Mouse (Mus musculus) ovary, adult 18-20 months (tissue): ENCODE results near the gene Olfr1260.

Experiments used
- DNase-seq: peaks from one replicate; pipeline ENCODE4 v3.0.0; 2022; ENCODE audit warnings: low spot score, mixed read lengths

The Olfr1260 gene

DNA sequence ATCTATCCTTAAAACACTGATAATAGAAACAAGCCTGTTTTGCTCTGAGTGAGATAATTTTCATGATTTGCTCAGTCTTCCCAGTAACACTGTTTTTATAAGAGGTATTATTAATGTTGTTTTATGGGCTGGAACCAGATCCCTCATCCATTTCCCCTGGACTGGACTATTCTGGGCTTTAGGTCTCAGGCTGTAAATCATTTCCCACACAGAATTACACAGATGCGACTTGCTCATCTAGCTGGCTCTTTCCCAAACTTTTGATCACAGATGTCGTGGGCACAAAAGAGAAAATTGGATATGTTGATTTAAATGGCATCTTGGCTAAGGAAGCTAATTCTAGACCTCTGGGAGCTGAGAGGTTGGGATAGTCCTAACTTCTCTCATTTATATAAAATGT is at the start of gene Olfr1260:
Gene Olfr1260 (plus strand): TSS at position 157 of the 400 bp plus-strand sequence.
- DNase-seq: no peak

DNA sequence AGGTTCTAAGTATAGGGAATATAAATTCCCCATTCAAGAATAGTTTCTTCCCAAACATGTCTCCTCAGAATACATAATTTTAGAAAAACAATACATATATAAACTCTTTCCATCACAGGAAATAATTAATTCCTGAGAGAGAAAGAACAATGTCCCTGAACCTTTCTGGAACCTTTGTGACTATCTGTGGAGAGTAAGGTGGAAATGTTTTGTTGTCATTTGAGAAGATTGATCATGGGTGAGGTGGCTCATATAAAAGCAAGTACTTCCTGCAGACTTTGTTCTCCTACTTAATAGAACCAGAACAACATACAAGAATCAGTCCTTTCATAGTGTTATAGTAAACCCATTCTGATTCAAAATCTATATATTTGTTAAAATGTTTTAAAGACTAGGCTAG is 47.1 kb upstream of the Olfr1260 start, which contains the start of gene Olfr1258:
Gene Olfr1258 (plus strand): TSS at position 301 of the 400 bp plus-strand sequence.
- DNase-seq: no peak

DNA sequence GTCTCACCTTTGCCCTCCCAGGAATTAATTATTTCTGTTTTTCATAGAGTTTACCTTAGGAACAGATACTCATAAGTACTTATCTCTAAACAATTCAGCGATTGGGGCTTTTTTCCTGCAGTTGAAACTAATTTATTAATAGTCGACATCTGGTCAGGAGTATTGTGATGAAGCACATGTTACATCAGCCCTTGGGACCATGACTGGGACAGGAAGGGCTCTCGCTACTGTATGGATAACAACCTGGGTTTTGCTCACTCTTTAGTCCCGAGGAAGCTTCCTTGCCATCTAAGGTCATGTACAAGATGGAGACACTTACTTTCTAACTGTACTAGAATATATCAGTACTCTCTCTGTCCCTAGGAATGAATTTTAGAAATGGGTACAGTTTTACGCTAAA is 25.6 kb upstream of the Olfr1260 start, which contains the start of gene Olfr1259:
Gene Olfr1259 (minus strand): TSS at position 101 of the 400 bp plus-strand sequence.
- no peak for DNase-seq

DNA sequence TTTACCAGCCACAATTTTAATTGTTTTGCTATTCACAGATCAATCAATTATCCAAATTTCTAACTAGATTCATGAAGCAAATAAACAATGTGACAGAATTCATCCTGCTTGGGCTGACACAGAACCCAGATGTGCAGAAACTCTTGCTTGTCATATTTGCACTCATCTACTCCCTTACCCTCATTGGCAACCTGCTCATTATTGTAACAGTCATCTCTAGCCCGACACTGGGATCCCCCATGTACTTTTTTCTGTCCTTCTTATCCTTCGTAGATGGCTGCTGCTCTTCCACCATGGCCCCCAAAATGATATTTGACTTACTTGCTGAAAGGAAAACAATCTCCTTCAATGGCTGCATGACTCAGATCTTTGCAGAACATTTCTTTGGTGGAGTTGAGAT is 3.6 kb downstream of the Olfr1260 start:
- DNase-seq: no peak

DNA sequence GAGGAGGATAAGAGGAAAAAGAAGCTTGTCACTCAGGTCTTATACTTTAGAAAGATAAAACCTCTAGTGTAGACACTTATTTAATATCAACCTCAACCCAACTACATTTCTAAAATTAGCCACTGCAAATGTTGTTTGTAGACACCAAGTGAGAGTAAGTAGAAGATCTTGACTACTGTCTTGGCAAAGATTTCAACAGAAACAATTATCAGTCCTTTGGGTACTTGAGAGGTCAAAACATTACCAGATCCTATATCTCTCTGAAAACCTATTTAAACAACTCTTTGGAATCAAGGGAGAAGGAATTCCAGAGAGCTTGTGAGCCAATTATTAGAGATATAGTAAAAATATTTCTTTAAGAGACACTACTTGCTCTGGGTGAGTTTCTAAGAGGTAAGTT is 16.8 kb downstream of the Olfr1260 start, which contains the start of gene Olfr1261:
Gene Olfr1261 (plus strand): TSS at position 301 of the 400 bp plus-strand sequence.
- DNase-seq: no peak

DNA sequence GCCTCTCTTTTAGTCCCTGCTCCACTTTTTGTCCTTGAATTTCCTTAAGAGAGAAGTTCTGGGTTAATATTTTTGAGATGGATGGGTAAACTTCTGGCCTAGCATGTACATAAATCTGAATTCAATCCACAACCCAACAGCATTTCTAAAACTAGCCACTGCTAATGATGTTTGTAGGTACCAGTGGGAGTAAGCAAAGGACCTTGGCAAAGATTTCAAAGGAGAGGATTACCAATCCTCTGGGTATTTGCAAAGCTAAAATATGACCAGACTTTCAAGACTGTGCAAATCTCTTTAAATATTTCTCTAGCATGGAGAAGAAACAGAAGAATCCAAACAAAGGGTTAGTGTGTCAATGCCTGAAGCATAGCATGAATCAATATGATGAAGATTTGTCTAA is 25.7 kb downstream of the Olfr1260 start, which contains the start of gene Olfr1262:
Gene Olfr1262 (plus strand): TSS at position 301 of the 400 bp plus-strand sequence.
- no peak for DNase-seq

DNA sequence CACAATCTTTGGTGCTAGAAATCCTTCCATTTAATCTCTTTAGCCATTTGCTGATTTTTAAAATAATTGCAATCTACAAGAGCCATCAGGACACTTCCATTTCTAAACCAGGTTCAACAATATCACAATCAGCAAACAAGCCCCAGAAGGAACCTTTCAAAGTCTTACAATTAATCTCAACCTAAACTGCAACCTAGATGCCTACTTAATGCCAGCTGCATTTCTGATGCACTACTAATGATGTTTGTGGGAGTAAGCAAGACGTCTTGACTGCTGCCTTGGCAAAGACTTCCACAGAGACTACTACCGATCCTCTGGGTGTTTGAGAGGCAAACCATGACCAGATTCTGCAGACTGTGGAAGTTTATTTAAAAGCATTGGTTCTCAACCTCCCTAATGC is 37.7 kb downstream of the Olfr1260 start, which contains the start of gene Olfr1263:
Gene Olfr1263 (plus strand): TSS at position 301 of the 400 bp plus-strand sequence.
- no peak for DNase-seq

DNA sequence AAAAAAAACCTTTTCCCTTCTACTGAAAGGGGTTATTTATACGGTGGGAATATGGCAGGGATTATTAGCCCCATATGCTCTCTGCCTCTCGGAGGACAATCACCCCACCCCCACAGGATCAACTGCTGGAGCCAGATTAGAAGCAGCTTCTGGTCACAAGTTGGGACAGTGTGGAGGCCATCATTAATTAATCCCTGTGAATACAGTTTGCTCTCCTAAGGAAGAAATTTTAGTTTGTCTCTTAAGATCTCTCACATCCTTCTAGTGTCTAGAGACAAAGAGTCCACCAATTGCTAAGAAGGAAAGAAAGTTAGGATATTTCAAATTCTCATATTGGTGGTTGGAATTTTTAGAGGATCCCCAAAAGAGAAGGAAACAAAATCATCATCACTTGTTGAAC is 51.3 kb downstream of the Olfr1260 start, which contains the start of gene Olfr1264:
Gene Olfr1264 (minus strand): TSS at position 101 of the 400 bp plus-strand sequence.
- no peak for DNase-seq
